Mouse (Mus musculus) heart, postnatal 36 days (tissue): ENCODE data around the gene Tbc1d25. TPM values are rescaled to one million over a fixed set of nuclear protein-coding genes. Genes with fewer than 3 reads are reported as not detected.

Source experiments
- DNase-seq, 2 experiments: peaks; one replicate each; pipeline ENCODE4 v3.0.0; 2021 to 2022
- intact Hi-C: fragments of 180-260 bp; cut with DNase I; formaldehyde crosslinking; loops from one replicate; pipeline ENCODE4 v1.15.1; 2025
- total RNA-seq, 2 experiments: library from RNA; stranded (reverse); gene quantifications; 2 replicates each; pipeline ENCODE4 v1.2.3; 2021

Gene Tbc1d25
- total RNA-seq, 2 experiments from 2014 or later: 3.9 to 5.6 TPM

GRCm38 (mm10) chrX:8117264-8117663 is 58.7 kb downstream of the Tbc1d25 start:
- intact Hi-C loops: no loop called here
- no peak for DNase-seq

- DNase-seq: no peak
- intact Hi-C loops: no loop called here
Measured at GRCm38 (mm10) chrX:8115275-8115674, 60.7 kb downstream of the Tbc1d25 start.

DNA sequence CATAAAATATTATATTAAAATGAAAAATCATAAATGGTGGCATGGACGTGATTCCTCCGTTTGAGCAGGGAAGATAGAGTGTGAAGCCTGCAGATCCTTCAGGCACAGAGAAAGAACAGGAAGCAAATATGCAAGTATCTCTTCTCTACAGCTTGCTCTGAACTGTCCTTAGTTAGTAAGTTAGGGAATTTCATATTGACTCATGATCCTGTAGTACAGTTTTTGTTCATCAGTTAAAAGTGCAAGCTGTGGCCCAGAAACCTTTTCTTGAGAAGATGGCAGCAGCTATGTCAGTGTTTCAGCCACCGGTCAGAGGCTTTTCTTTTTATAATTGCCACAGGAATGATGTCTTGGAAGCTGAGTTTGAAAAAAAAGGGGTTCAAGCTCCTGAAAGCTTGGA is 71.0 kb downstream of the Tbc1d25 start:
- intact Hi-C loops: no loop called here
- no peak for DNase-seq

Other genes starting within 250 kb of the Tbc1d25 start
- gene Eras, start 247.6 kb downstream of the Tbc1d25 start, total RNA-seq: not detected
- gene Hdac6, start 228.3 kb downstream of the Tbc1d25 start, total RNA-seq: 10 to 100 TPM; 11.1 to 11.8 TPM
- gene Gata1, start 198.1 kb downstream of the Tbc1d25 start, total RNA-seq: under 1 TPM in 1 of 2 experiments, not detected in 1; 0.14 TPM
- not detected for gene Glod5, start 157.7 kb downstream of the Tbc1d25 start, total RNA-seq
- gene Suv39h1, start 101.4 kb downstream of the Tbc1d25 start, total RNA-seq: 1 to 10 TPM; 4.8 to 5.1 TPM
- gene Was, start 85.7 kb downstream of the Tbc1d25 start, total RNA-seq: 1 to 10 TPM; 1.9 to 2.5 TPM
- gene Wdr13, start 43.3 kb downstream of the Tbc1d25 start, total RNA-seq: 10 to 100 TPM; 39.4 to 44.4 TPM
- 10 to 100 TPM; 63.1 to 74.0 TPM for gene Rbm3, start 30.3 kb downstream of the Tbc1d25 start, total RNA-seq
- gene Ebp, start 17.3 kb upstream of the Tbc1d25 start, total RNA-seq: 10 to 100 TPM; 19.6 to 25.1 TPM
- gene Porcn, start 30.3 kb upstream of the Tbc1d25 start, total RNA-seq: 1 to 10 TPM; 3.0 to 3.4 TPM
- gene Ftsj1, start 76.2 kb upstream of the Tbc1d25 start, total RNA-seq: 10 to 100 TPM; 11.1 to 11.9 TPM
- gene Slc38a5, start 95.0 kb upstream of the Tbc1d25 start, total RNA-seq: under 1 TPM; 0.65 to 0.89 TPM
- not detected for gene Ssxb10, start 151.2 kb upstream of the Tbc1d25 start, total RNA-seq
- not detected for gene Ssxb9, start 190.8 kb upstream of the Tbc1d25 start, total RNA-seq
- not detected for gene Ssxb1, start 237.1 kb upstream of the Tbc1d25 start, total RNA-seq